Mouse (Mus musculus) bone marrow, adult 2 months (tissue): ENCODE measurements around the gene Efhb.

Experiments used
- CTCF ChIP-seq: fragments of 200-500 bp; IDR thresholded peaks from 2 replicates; pipeline ENCODE4 v1.5.1; 2011; ENCODE audit warnings: low read length, control low read depth; ENCODE audit not compliant: control insufficient read depth, insufficient read depth
- POLR2A ChIP-seq: fragments of 200-500 bp; IDR thresholded peaks from 2 replicates; pipeline ENCODE4 v1.6.1; 2011; ENCODE audit warnings: low read depth, mild to moderate bottlenecking, control low read depth, low read length, borderline replicate concordance; ENCODE audit not compliant: control insufficient read depth

- TF ChIP-seq POLR2A (no peak), CTCF (no peak)
Observed at GRCm38 (mm10) chr17:53364111-53364510, 99.0 kb downstream of the Efhb start.
